Mouse (Mus musculus) spleen, postnatal 4 days (tissue): Measurements from ENCODE around the gene Dpf3.

Experiments used
- DNase-seq, 2 experiments: peaks; one replicate each; pipeline ENCODE4 v3.0.0; 2022; ENCODE audit warnings: low spot score in 2 of 2

Gene Dpf3

DNA sequence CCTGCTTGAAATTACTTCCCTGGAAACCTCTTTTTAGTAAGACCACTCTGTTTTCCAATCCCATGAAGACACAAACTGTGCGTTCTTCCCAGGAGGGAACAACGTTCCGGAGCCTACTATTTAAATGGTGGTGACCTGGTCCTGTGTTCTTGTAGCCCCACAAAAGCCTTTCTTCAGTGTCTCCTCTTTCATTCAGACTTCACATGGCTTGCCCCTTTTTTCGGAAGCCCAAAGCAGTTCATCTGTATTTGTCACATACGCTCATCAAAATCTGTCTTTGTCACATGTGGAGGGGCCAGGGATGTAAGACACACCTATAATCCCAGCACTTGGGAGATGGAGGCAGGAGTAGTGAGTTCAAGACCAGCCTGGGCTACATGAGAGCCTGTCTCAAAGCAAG lies 73.8 kb downstream of the Dpf3 start:
- no peak for DNase-seq

- no peak for DNase-seq
These were observed 75.6 kb downstream of the Dpf3 start for GRCm38 (mm10) chr12:83411721-83412521.

DNA sequence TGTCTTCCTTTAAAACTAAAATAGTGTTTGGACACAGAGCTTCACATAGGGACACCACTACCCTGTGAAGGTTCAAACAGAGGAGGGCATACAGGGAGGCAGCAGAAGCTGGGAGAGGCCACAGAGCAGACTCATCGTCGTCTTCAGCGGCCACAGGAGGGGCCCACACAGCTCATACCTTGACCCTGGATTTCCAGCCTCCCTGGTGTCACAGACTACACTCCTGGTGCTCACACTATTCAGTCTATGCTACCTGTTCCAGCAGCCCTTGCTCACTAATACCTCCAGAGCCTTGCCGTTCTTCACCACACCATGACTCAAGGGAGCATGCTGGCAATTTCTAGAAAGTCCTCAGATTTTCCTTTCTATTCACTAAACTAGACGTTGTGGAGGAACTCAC lies 76.5 kb downstream of the Dpf3 start:
- no peak for DNase-seq

GRCm38 (mm10) chr12:83405374-83406125 lies 82.0 kb downstream of the Dpf3 start:
- no peak for DNase-seq

DNA sequence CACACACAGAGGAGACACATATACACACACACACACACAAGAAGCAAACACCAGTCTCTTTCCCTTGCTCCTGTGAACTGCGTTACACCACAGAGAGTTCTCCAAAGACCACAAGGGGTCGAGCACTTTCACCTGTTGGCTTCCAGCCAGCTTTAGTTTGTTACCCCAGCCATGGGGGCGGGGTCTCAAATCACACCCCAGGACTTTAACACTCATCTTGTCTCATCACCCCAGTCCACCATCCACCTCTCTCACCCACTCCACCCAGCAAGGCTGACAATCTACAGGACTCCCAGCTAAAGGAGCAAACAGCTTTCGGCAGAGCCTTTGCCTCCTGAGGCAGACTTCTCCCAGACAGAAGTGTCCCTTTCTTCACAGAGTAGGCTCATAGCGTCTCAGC lies 85.2 kb downstream of the Dpf3 start:
- no peak for DNase-seq

GRCm38 (mm10) chr12:83392011-83392410 lies 95.5 kb downstream of the Dpf3 start:
- DNase-seq: no peak

GRCm38 (mm10) chr12:83387554-83387953 lies 100.0 kb downstream of the Dpf3 start:
- DNase-seq: no peak

- DNase-seq: no peak
These were observed 106.4 kb downstream of the Dpf3 start for GRCm38 (mm10) chr12:83381072-83381471.

- DNase-seq: no peak
These were observed 107.5 kb downstream of the Dpf3 start for GRCm38 (mm10) chr12:83380016-83380415.

DNA sequence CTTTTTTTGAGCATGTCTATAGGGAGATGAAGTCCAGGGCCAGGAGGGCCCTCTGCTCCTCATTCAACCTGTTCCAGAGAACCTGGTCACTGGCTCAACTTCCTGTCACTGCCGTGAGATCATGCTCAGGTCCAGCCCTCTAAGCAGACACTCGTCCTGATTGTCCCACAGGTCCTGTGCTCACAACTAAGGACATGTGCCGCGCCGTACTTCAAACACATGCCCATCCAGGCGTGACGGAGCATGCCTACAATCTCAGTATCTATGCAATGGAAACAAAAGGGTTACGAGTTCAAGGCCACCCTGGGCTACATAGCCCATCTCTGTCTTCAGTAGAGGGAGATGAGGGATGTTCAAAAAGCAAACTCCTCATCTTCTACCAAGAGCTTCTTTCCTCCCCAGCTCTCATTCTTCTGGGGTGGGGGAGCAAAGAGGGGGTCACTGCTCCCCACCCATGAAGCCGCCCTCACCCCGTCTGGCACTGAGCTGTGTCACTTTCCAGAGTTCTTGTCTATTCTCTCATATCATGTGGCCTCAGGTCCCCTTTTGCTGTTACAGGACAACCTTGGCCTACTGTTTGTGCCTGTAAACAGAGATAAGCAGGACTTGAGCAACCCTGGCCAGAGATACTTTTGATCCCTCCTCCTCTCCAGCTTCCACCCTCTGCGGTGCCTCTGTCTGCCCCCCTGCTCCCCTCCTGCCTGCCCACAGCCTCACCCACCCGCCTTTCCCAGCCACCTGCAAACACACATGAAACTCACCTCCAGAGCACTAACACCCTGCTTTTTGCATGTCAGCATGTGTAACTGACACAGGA lies 112.3 kb downstream of the Dpf3 start:
- DNase-seq: peak; percentile 68 to 82

DNA sequence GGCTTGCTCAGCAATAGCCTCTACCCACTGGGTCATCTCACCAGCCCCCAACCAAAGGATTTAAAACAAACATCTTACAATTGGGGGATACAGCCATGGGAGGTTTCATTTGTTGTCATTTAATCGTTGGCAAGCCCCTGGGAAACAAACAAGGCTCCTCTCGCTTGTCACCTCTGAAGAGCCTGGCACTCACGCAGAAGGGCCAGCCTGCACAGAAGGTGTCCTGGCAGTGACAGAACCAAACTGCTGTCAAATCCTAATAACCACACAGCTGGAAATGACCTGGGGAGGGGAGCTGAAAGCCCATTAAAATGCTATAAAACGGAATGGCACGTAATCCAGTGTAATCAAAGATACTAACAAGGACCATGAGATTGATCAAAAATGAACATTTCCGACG lies 114.4 kb downstream of the Dpf3 start:
- DNase-seq: no peak

DNA sequence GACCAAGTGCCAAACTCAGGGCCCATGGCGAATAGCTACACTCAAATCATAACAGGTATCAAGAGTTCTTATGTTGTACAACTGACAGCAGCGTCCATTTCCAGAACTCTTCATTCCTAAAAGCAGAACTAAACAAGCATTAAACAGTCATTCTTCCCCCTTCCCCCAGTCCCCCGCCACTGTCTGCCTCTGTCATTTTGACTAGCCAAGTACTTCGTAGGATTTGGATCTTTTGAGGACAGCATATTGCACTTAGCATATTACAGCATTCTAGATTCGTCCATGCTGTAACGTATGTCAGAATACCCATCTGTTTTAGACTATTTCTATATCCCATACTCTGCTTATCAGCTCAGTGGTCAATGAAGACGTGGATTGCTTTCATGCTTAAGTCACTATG lies 115.2 kb downstream of the Dpf3 start:
- DNase-seq: no peak

GRCm38 (mm10) chr12:83370221-83370620 lies 117.3 kb downstream of the Dpf3 start:
- DNase-seq: peak in 1 of 2 experiments; percentile 42

GRCm38 (mm10) chr12:83369416-83369815 lies 118.1 kb downstream of the Dpf3 start:
- DNase-seq: no peak

GRCm38 (mm10) chr12:83367486-83367885 lies 120.0 kb downstream of the Dpf3 start:
- DNase-seq: no peak

- no peak for DNase-seq
These were observed 122.7 kb downstream of the Dpf3 start for GRCm38 (mm10) chr12:83364771-83365170.

DNA sequence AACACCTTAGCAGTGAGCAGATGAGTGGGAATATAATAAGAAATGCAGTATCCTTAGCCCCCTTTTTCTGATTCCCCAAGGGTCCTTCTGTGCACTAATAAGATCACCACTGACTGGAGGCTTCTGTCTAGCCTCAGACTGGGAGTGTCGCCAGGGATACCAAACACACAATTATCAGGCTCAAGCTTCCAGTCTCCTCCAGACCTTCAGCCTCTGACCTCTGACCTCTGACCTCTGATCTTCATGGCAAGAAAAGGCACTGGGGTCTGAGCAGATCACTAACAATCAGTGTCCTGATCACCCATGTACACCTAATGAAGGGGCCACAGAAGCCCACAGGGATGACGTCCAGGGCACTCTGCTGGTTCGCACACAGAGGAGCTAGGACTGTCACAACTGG lies 125.7 kb downstream of the Dpf3 start:
- no peak for DNase-seq

DNA sequence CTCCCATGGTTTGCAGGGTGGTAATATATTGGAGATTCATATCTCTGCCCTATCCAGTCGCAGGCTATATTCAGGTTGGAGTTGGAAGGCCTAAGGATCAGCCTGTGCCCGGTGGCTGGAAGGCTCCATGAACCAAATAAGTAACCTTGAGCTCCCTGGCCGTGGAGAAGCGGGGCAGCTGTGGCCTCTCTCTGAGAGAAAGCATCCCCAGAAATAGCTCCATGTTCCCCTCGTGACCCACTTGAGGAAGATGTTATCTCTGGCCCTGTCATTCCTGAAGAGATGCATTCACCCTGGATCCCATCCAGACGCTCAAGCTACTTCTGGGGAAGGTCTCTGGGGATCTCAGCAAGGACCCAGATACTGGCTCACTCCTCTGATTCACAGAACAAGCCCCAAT lies 134.9 kb downstream of the Dpf3 start:
- no peak for DNase-seq

DNA sequence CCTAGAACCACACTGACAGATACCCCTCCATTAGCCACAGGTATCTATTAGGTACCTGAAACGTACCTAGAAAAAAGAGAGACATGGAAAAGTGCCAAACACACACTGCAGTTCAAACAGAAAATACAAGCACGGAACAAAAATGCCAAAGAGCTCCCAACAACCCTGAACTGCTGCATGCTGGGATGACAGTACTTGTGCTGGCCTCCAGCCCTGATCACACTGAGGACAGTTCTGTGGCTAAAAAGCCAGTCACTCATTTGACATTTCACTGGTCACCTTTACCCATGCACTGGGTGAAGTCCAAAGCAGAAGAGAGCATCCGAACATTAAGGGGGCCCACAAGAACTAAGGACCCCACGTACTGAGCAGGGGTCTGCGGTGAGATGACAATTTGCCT lies 137.8 kb downstream of the Dpf3 start:
- no peak for DNase-seq

GRCm38 (mm10) chr12:83348246-83348645 lies 139.3 kb downstream of the Dpf3 start:
- no peak for DNase-seq

DNA sequence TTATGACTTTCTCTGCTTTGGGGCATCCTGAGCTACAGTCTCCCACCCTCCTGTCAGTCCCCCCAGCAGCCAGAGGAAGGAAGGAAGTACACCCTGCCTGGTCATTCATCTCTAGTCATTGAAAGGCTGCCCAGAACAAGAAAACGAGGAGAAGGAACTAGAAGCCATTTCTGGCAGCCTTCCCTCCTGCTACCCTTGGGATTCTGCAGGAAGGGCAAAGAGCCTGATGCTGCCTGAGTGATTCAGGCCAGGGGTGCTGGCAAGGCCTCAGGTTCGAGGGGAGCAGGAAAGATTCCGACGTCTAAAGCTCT lies 144.7 kb downstream of the Dpf3 start:
- no peak for DNase-seq

GRCm38 (mm10) chr12:83342035-83342874 lies 145.3 kb downstream of the Dpf3 start:
- DNase-seq: no peak
